Mouse (Mus musculus): Measurements from ENCODE around the gene Fto. TPM values are rescaled to one million over a fixed set of nuclear protein-coding genes. Genes with fewer than 3 reads are reported as not detected.

Fto gene
- polyA plus RNA-seq, 1 experiment from 2014 or later = 116 TPM

DNA sequence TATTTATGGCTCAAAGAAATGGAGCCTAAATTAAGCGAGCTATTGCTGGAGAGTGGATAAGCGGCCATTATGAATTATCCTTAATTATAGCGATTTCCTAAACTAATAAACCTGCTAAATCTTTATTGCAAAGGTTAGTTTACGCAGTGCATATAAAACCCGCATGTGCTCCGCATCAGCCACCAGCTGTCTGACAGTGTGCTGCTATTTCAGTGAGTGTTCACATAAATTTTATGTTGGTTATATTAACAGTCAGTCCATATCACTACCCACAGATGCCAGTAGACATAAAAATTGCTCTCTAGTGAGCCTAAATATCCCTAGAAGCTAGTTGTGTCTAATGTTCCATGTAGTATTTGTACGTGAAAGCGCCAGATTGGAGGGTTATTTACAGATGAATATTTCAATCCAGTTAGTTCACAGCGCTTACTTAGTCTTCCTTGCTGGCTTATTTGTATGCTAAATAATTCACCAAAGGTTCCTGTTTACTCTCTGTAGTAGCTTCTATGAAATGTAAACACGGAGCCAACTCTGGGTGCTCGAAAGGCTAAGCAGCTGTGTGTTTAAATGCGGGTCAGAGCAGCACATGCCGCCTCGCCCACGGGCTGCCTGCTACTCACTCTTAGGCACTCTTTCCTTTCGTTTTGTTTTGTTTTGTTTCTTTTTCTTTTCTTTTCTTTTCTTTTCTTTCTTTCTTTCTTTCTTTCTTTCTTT, 317.2 kb downstream of the Fto start:
- peaks cover 50% of the 10 kb centered on the region for H3K4me1 ChIP-seq
- ATAC-seq (ENCODE audit: low FRiP score) = no peak
- no peak overlapping the region for H3K4me2 ChIP-seq (replicated peaks)
- H3K27ac ChIP-seq = no peak overlapping the region
- no peaks in the 10 kb centered on the region for H3K36me3 ChIP-seq
- no peaks in the 10 kb centered on the region for H3K9me3 ChIP-seq (replicated peaks)
- no peak overlapping the region for H3K4me3 ChIP-seq
- peaks cover 20% of the 10 kb centered on the region for H3K27me3 ChIP-seq
- 57% methylated on average over 16 of the region's 16 CpGs for WGBS
- no peak overlapping the region for H3K9ac ChIP-seq

DNA sequence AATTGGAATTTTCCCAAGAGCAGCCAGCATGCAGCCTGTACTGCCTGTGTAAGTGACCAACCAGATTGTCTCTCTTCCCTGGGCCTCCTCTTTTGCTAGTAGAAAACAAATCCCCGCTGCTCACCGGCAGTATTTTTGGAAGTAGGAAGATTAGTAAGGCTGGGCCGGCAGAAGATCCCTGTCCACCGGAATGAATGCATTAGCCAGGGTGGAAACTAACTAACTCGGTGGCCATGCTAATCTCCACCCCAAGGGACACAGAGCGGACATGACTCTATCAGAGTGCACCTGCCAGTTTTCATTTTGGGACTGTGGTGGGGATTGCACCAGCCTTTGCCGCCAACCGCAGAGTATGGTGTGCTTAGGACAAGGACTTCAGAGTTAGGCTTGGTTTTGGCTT, 319.1 kb downstream of the Fto start:
- no peak overlapping the region for H3K4me3 ChIP-seq
- WGBS = 82% methylated on average over 8 of the region's 8 CpGs
- H3K4me1 ChIP-seq = peaks cover 35% of the 10 kb centered on the region
- no peak for ATAC-seq (ENCODE audit: low FRiP score)
- no peak overlapping the region for H3K4me2 ChIP-seq (replicated peaks)
- peak overlapping the region; percentile 26; the same call in 1 of the 2 replicates for H3K27ac ChIP-seq
- no peaks in the 10 kb centered on the region for H3K9me3 ChIP-seq (replicated peaks)
- no peak overlapping the region for H3K9ac ChIP-seq
- no peaks in the 10 kb centered on the region for H3K36me3 ChIP-seq
- H3K27me3 ChIP-seq = peaks cover 20% of the 10 kb centered on the region

DNA sequence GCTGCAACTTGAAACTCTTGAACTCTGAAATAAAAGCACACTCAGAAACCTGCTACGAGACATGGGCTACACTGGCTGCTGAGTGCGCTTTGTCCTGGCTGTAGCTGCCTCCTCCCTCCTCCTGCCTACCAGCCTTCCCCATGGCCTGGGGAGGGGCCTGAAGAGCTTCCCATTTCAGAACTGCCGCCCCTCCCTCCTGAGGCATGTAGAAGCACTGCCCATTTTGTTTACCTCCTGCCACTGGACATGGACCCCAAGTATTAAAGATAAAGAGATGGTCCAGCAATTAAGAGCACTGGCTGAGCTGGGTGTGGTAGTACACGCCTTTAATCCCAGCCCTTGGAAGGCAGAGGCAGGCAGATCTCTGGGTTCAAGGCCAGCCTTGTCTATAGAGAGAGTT, 322.1 kb downstream of the Fto start:
- H3K4me3 ChIP-seq = no peak overlapping the region
- H3K36me3 ChIP-seq = no peaks in the 10 kb centered on the region
- H3K4me1 ChIP-seq = peaks cover 29% of the 10 kb centered on the region
- peaks cover 6% of the 10 kb centered on the region; the same call in 1 of the 2 replicates for H3K27me3 ChIP-seq
- H3K27ac ChIP-seq = no peak overlapping the region
- no peaks in the 10 kb centered on the region for H3K9me3 ChIP-seq (replicated peaks)
- no peak for ATAC-seq (ENCODE audit: low FRiP score)
- WGBS = 89% methylated on average over 4 of the region's 4 CpGs
- no peak overlapping the region for H3K9ac ChIP-seq
- no peak overlapping the region for H3K4me2 ChIP-seq (replicated peaks)

DNA sequence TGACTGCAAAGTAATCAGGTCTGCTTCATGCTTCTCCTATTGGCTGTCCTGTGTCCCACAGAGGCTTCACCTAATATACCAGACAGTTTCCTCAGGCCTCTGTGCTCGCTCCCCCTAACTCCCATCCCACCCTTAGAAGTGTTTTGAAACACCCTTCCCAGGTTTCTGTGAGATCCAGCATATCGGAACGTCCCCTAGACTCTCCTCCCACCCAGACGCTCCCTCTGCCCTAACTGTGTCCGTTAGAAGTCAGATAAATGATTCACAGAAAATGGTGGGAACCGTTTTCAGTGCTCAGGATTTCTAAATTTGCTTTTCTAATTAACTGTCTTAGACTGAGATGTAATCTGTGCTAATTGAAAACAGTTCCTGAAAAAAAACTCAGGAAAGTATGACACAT, 323.6 kb downstream of the Fto start:
- H3K9ac ChIP-seq = no peak overlapping the region
- H3K9me3 ChIP-seq (replicated peaks) = no peaks in the 10 kb centered on the region
- 77% methylated on average over 6 of the region's 6 CpGs for WGBS
- H3K4me2 ChIP-seq (replicated peaks) = no peak overlapping the region
- H3K4me3 ChIP-seq = no peak overlapping the region
- ATAC-seq (ENCODE audit: low FRiP score) = no peak
- H3K27me3 ChIP-seq = peaks cover 6% of the 10 kb centered on the region; the same call in 1 of the 2 replicates
- no peak overlapping the region for H3K27ac ChIP-seq
- peaks cover 25% of the 10 kb centered on the region for H3K4me1 ChIP-seq
- no peaks in the 10 kb centered on the region for H3K36me3 ChIP-seq

DNA sequence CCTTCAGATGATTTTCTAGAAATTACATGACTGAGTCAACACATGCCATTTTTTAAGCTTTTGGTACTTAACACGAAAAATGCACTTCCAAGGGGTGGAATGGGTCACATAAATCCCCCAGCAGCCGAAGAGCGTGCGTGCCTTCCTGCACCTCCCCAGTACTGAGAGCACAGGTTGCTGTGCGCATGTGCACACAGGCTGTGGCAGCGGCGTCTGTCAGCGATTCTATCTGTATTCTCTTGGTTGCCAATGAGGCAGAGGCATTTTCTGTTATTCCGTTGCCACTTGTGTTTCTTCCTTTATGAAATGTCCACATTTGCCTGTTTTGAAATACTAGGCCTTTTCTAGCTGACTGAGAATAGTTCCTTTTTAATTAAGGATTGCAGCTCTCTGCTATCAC, 324.4 kb downstream of the Fto start:
- peaks cover 18% of the 10 kb centered on the region; the same call in 1 of the 2 replicates for H3K4me1 ChIP-seq
- H3K9me3 ChIP-seq (replicated peaks) = no peaks in the 10 kb centered on the region
- ATAC-seq (ENCODE audit: low FRiP score) = no peak
- H3K9ac ChIP-seq = no peak overlapping the region
- H3K36me3 ChIP-seq = no peaks in the 10 kb centered on the region
- H3K27ac ChIP-seq = no peak overlapping the region
- H3K27me3 ChIP-seq = peaks cover 6% of the 10 kb centered on the region; the same call in 1 of the 2 replicates
- H3K4me2 ChIP-seq (replicated peaks) = no peak overlapping the region
- no peak overlapping the region for H3K4me3 ChIP-seq
- 88% methylated on average over 9 of the region's 9 CpGs for WGBS

DNA sequence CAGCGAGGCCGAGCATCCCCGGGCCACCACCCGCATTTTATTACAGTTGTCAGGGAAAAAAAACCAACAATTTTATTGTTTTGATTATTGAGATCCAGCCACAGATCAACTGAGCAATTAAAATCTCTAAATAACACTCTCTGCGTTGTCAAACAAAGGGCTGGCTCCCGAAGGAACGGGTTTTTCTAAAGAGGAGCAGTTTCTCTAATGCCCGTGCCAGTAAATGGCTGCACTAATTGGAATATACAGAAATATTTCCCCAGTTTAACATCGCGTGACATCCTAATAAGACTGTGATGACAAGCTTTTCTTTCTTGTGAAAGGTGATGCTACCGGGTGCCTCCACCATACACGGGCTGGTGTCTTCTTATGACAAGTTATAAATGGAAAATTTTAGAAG, 324.9 kb downstream of the Fto start:
- 67% methylated on average over 12 of the region's 12 CpGs for WGBS
- Histone ChIP-seq H3K4me2 (replicated peaks) (no peak overlapping the region), H3K27me3 (peaks cover 6% of the 10 kb centered on the region; the same call in 1 of the 2 replicates), H3K27ac (no peak overlapping the region), H3K9me3 (replicated peaks) (no peaks in the 10 kb centered on the region), H3K4me1 (peaks cover 18% of the 10 kb centered on the region; the same call in 1 of the 2 replicates), H3K36me3 (no peaks in the 10 kb centered on the region), H3K4me3 (no peak overlapping the region), H3K9ac (no peak overlapping the region)
- no peak for ATAC-seq (ENCODE audit: low FRiP score)

DNA sequence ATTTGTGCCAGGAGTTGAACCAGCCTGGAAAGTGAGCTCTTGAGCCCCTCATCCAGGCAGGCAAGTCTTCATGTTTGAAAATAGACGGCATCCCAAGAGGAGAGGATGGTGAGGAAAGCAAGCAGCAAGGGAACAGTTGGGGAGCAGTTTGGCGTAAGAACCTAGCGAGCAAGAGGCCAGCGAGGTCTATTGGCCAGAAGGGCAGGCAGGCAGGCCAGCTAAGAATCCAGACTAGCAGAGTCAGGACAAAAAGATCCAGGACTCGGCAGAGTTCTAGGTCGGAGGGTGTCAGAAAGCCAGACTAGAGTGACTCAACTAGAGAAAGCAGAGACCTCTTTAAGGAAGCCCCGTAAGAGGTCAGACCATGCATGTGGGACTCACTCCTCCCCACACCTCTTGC, 327.1 kb downstream of the Fto start:
- no peak for ATAC-seq (ENCODE audit: low FRiP score)
- 70% methylated on average over 7 of the region's 7 CpGs for WGBS
- peaks cover 6% of the 10 kb centered on the region; the same call in 1 of the 2 replicates for H3K27me3 ChIP-seq

DNA sequence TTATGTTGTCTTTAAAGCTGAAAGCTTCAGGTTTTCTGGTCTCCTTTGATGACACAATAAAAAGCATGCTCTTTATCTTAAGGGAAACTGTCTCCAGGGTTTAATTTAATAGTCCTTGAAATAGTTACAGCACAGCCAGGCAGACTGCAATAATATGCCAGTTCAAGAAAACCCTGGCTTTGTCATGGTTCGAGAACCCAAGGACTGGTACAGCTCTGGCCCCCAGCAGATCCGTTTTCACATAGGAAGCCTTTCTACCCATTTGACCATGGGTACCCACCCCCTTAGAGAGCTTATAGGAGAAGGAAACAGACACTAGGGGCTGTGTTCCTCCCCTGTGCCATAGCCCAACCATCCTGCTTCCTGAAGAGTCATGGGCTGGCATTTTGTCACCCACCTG, 332.2 kb downstream of the Fto start:
- no peak overlapping the region for H3K4me2 ChIP-seq (replicated peaks)
- peak overlapping the region; percentile 52 for H3K27ac ChIP-seq
- H3K9me3 ChIP-seq (replicated peaks) = no peaks in the 10 kb centered on the region
- 71% methylated on average over 2 of the region's 2 CpGs for WGBS
- no peak overlapping the region for H3K9ac ChIP-seq
- H3K4me1 ChIP-seq = peaks cover 41% of the 10 kb centered on the region
- no peak for ATAC-seq (ENCODE audit: low FRiP score)
- no peaks in the 10 kb centered on the region for H3K36me3 ChIP-seq
- no peak overlapping the region for H3K4me3 ChIP-seq
- no peaks in the 10 kb centered on the region for H3K27me3 ChIP-seq

More for the DNA sequence above, 327.1 kb downstream of the Fto start:
- H3K4me2 ChIP-seq (replicated peaks) = no peak overlapping the region
- no peaks in the 10 kb centered on the region for H3K36me3 ChIP-seq
- H3K9ac ChIP-seq = no peak overlapping the region
- H3K4me1 ChIP-seq = peaks cover 16% of the 10 kb centered on the region
- H3K9me3 ChIP-seq (replicated peaks) = no peaks in the 10 kb centered on the region
- H3K27ac ChIP-seq = no peak overlapping the region
- no peak overlapping the region for H3K4me3 ChIP-seq

DNA sequence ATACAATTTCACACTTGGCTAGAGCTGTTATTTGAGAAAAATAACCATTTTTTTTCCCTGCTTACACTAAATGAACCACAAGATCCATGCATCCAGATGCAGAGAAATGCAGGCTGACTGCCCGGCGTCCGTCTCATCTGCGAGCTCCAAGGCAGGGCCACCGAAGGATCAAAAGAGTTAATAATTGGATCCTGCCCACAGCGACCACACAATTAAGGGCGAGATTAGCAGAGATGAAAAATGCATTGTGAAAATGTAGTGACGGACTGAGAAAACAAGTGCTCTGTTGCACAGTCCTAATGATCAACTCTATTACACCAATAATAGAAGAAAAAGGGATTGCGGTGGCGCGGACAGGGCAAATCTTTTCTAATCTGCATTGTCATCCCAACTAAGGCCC, 334.6 kb downstream of the Fto start:
- no peak overlapping the region for H3K4me3 ChIP-seq
- H3K9ac ChIP-seq = no peak overlapping the region
- H3K27ac ChIP-seq = no peak overlapping the region
- peaks cover 51% of the 10 kb centered on the region for H3K4me1 ChIP-seq
- no peaks in the 10 kb centered on the region for H3K9me3 ChIP-seq (replicated peaks)
- WGBS = 35% methylated on average over 11 of the region's 11 CpGs
- no peaks in the 10 kb centered on the region for H3K27me3 ChIP-seq
- ATAC-seq (ENCODE audit: low FRiP score) = 0 out of 2 replicates have a peak, but pooled peaks have one; percentile 14
- H3K4me2 ChIP-seq (replicated peaks) = no peak overlapping the region
- no peaks in the 10 kb centered on the region for H3K36me3 ChIP-seq

DNA sequence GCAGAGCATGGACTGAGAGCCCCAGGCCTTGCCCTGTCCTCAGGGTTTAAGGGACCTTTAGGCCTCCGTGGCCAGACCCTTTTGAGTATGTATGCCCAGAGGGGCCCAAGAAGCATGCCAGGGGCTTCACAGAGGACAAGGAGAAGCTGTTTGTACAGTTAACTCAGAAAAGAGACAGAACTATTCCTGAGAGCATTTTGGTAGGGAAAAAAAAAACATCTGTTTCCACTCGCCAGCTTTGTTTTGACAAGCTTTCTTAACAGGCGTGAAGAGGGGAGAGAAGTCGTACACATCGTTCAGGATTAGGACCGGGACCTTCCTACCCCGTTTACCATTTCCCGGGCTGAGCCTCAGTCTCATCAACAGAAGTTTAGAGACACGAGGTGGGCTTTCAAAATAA, 335.5 kb downstream of the Fto start:
- H3K9ac ChIP-seq = no peak overlapping the region
- no peaks in the 10 kb centered on the region for H3K27me3 ChIP-seq
- no peak overlapping the region for H3K4me2 ChIP-seq (replicated peaks)
- 0 out of 2 replicates have a peak overlapping the region, but pooled peaks have one; percentile 46 for H3K27ac ChIP-seq
- no peak for ATAC-seq (ENCODE audit: low FRiP score)
- no peaks in the 10 kb centered on the region for H3K9me3 ChIP-seq (replicated peaks)
- H3K4me3 ChIP-seq = no peak overlapping the region
- H3K36me3 ChIP-seq = no peaks in the 10 kb centered on the region
- H3K4me1 ChIP-seq = peaks cover 59% of the 10 kb centered on the region
- WGBS = 22% methylated on average over 9 of the region's 9 CpGs

DNA sequence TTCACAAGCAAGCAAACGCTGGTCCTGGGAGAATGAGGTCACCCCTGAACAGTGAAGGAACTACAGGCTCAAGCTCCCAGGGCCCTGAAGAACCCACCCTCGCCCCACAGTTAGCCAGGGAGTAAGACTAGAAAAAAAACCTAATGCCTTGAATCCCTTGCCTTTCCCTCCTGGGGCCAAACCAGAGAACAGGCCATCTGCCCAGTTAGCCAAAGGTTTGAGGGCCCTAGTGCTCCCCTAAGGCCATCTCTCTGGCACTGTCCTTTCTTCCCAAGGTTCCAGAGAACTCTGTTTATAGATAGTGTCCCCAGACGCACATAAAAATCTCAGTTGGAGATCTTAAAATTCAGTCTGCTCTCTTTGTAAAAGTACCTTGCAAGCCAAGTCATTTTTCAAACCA, 340.2 kb downstream of the Fto start:
- Histone ChIP-seq H3K36me3 (no peaks in the 10 kb centered on the region), H3K9me3 (replicated peaks) (no peaks in the 10 kb centered on the region), H3K27ac (no peak overlapping the region), H3K9ac (no peak overlapping the region), H3K4me3 (no peak overlapping the region), H3K27me3 (no peaks in the 10 kb centered on the region), H3K4me2 (replicated peaks) (no peak overlapping the region), H3K4me1 (peaks cover 35% of the 10 kb centered on the region)
- WGBS = 46% methylated on average over 3 of the region's 3 CpGs
- no peak for ATAC-seq (ENCODE audit: low FRiP score)

DNA sequence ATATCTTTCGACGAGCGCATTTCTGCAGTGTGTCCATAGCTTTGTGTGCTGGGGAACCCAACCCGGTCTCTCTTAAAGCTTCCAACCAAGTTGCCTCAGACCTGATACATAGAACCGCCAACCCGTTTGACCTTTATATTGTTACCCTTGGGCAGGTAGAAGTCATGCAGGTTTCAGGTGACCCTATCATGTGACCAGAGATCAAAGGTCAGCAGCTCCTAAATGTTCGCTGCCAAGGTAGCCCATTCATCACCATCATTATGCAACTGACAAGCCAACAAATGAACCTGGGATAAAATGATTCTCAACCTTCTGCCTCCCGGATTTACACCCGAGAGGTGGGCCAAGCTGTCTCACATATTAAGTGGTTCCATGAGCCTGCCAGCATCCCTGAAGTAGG, 344.1 kb downstream of the Fto start:
- H3K9ac ChIP-seq = no peak overlapping the region
- WGBS = 75% methylated on average over 9 of the region's 9 CpGs
- H3K4me1 ChIP-seq = peaks cover 27% of the 10 kb centered on the region
- H3K36me3 ChIP-seq = no peaks in the 10 kb centered on the region
- H3K27ac ChIP-seq = no peak overlapping the region
- no peak overlapping the region for H3K4me3 ChIP-seq
- no peaks in the 10 kb centered on the region for H3K27me3 ChIP-seq
- H3K4me2 ChIP-seq (replicated peaks) = no peak overlapping the region
- no peak for ATAC-seq (ENCODE audit: low FRiP score)
- H3K9me3 ChIP-seq (replicated peaks) = no peaks in the 10 kb centered on the region

DNA sequence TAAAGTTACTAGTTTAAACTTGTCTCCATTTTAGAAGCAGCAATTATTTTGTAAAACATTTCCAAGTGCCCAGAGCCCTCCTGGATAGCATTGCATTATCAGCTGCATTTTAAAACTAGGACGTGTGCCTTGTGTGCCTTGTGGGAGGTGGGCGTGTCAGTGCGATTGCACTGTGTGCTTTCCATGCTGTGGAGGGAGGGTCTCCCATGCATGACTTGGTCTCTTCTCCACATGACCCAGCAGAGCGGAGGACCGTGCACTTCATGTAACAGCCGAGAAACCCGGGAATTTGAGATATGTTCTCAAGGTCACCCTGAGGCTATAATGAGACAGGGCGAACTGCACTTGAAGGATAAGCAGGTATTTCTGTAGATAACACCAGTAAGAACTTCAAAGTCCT, 347.6 kb downstream of the Fto start:
- H3K4me2 ChIP-seq (replicated peaks) = no peak overlapping the region
- no peaks in the 10 kb centered on the region for H3K9me3 ChIP-seq (replicated peaks)
- no peaks in the 10 kb centered on the region for H3K27me3 ChIP-seq
- no peak overlapping the region for H3K27ac ChIP-seq
- no peaks in the 10 kb centered on the region for H3K36me3 ChIP-seq
- ATAC-seq (ENCODE audit: low FRiP score) = no peak
- no peak overlapping the region for H3K9ac ChIP-seq
- 77% methylated on average over 8 of the region's 8 CpGs for WGBS
- no peak overlapping the region for H3K4me3 ChIP-seq
- H3K4me1 ChIP-seq = peaks cover 31% of the 10 kb centered on the region

Measured in hindbrain, embryonic 12.5 days (tissue).